Mouse (Mus musculus) layer of hippocampus, postnatal 14 days (tissue): ENCODE data around the gene Tut7. TPM values are rescaled to one million over a fixed set of nuclear protein-coding genes. Genes with fewer than 3 reads are reported as not detected.
"Not testable (repeated sequence)": the region's sequence is repeated elsewhere in the genome, so short reads cannot be mapped to it uniquely, and the experiment has no call there.

Experiments used
- DNase-seq, 2 experiments: peaks; one replicate each; pipeline ENCODE4 v3.0.0; 2021 to 2022; ENCODE audit warnings: low spot score in 2 of 2, mixed read lengths in 1 of 2
- long read RNA-seq, 2 experiments: library from polyadenylated mRNA; stranded (forward); transcript quantifications; one replicate each; pipeline ENCODE4 v2.0.0; 2021
- total RNA-seq, 2 experiments: library from RNA; stranded (reverse); gene quantifications; 2 replicates each; pipeline ENCODE4 v1.2.3; 2021

Gene Tut7
- 10 to 100 TPM; 65.5 to 67.9 TPM for total RNA-seq
- long read RNA-seq, experiment 1, full-length matches to known transcripts: 2 of 13 reads
- long read RNA-seq, experiment 1, partial matches to known transcripts: 1 of 13 reads
- long read RNA-seq, experiment 1, other reads (novel, unspliced or antisense): 10 of 13 reads
- long read RNA-seq, experiment 2, full-length matches to known transcripts: 1 of 19 reads
- long read RNA-seq, experiment 2, partial matches to known transcripts: 5 of 19 reads
- long read RNA-seq, experiment 2, other reads (novel, unspliced or antisense): 13 of 19 reads

DNA sequence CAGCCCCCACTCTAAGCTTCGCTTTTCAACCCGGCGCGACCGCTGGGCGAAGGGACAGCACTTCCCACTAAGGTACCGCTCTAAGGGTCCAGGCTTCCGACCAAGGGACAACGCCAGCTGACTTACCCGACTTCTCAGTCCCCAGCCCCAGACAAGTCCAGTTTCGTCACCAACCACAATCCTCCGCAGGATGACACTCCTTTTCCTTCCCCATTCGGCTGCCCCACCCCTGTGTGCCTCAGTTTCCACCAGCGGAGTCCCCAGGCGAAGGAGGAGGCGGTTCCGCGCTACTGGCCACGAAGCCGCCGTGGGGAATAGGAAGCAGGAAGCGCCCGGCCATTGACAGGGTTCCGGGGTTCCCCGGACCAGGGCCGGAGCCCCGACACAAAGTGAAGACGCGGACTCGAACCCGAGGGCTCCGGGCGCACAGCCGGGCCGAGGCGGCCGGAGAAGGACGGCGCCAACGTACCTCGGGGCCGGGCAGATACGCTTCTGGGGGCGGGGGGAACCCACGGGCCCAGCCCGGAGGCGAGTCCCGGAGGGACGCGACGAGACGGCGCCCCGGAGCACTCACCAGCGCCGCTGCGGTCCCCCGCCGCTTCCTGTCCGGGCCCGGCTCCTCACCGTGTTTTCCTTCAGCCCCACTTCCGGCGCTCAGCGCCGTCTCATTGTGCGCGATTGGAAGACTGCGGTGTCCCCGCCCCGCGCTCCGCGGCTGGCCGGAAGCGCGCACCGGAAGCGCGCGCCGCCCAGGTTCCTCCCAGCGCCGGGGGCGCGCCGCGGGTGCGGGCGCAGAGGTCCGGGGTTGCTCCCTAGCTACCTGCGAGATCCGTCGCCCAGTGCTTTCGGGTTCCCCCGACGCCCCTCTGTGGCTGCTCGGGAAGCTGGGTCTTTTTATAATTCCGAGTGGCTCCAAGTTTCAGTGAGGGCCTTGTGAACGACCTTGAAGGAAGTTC, at the start of gene Tut7:
Gene Tut7, minus strand, starts transcription at position 641 of the 956 bp plus-strand sequence.
- peak; percentile 89 to 94 for DNase-seq

GRCm38 (mm10) chr13:59872446-59872845, 49.5 kb upstream of the Tut7 start:
- no peak for DNase-seq

- no peak for DNase-seq
Observed at GRCm38 (mm10) chr13:59870004-59870403, 47.1 kb upstream of the Tut7 start.

- no peak for DNase-seq
Observed at GRCm38 (mm10) chr13:59868011-59868649, 45.2 kb upstream of the Tut7 start.

GRCm38 (mm10) chr13:59867103-59867502, 44.2 kb upstream of the Tut7 start:
- no peak for DNase-seq

DNA sequence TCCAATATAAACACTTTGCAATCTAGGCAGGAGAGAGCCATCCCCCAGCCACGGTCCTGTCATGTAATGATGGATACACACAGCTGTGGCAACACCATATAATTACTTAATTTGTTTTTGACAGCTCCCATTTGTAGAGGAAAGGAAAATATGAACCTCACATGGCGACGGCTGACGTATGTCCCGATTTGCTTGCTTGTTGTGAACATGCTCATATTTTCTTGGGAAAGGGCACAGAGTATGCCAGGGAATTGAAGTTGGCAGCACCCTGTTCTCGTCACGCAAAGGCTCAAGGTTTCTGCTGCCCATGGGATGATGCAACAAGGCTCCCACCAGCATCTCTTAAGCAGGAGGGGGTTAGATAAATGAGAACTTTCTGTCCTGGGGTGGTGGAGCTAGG, 36.6 kb upstream of the Tut7 start:
- DNase-seq: no peak

- peak; percentile 52 to 65 for DNase-seq
Observed at GRCm38 (mm10) chr13:59856286-59857070, 33.5 kb upstream of the Tut7 start.

GRCm38 (mm10) chr13:59853471-59853870, 30.5 kb upstream of the Tut7 start:
- DNase-seq: no peak

DNA sequence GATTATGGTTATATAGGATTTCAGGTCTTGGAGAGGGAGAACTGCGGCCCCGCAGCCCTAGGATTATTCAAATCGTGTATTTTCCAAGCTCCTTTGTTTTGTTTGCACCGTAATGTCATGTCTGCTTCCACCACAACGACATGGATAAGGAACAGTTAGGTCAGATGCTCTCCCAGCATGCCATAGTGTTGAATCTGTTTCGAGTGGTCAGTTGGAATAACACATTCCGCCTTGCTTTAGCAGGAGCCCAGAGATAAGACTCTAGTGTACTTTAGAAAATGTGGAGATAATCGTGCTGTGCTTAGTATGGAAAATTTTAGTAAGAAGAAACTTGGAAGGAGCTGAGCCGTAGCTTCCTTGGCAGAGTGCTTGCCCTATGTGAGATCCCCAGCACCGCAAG, 27.4 kb upstream of the Tut7 start:
- no peak for DNase-seq

DNA sequence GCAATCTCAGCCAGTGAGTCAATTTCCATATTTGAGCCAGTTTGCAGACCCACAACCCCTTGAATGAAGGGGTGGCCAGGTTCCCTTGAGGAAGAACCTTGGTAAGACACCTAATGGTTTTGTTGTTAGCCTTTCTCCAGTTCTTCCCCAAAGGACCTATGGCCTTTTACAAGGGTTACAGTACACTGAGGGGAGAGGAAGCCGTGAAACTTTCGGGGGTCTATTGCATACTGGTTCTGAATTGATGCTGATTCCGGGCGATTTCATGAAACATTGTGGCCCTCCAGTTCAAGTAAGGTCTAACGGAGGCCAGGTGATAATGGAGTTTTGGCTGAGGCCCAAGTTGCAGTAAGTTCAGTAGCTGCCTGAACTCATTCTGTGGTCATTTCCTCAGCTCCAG, 21.7 kb upstream of the Tut7 start:
- DNase-seq: no peak

GRCm38 (mm10) chr13:59843976-59844375, 21.0 kb upstream of the Tut7 start:
- no peak for DNase-seq

GRCm38 (mm10) chr13:59842226-59843210, 19.6 kb upstream of the Tut7 start:
- DNase-seq: peak; percentile 85 to 88

DNA sequence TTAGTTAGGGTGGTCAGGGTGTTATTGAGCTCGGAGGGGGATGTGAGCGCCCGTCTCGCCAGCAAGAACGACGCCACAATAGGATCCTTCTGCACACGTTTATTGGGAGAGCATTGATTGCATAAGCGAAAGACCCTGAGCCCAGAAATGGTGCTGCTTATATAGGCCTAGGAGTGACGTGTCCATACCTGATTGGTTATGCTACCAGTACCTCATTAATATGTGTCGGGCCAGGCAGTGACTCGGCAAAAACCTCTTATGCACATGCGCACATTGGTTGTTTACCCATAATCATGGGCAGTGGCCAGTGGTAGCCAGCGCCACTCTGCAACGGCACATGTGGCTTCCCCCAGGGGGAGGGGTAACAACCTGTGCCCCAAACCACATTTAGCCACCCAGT, 18.8 kb upstream of the Tut7 start:
- not testable (repeated sequence) for DNase-seq

DNA sequence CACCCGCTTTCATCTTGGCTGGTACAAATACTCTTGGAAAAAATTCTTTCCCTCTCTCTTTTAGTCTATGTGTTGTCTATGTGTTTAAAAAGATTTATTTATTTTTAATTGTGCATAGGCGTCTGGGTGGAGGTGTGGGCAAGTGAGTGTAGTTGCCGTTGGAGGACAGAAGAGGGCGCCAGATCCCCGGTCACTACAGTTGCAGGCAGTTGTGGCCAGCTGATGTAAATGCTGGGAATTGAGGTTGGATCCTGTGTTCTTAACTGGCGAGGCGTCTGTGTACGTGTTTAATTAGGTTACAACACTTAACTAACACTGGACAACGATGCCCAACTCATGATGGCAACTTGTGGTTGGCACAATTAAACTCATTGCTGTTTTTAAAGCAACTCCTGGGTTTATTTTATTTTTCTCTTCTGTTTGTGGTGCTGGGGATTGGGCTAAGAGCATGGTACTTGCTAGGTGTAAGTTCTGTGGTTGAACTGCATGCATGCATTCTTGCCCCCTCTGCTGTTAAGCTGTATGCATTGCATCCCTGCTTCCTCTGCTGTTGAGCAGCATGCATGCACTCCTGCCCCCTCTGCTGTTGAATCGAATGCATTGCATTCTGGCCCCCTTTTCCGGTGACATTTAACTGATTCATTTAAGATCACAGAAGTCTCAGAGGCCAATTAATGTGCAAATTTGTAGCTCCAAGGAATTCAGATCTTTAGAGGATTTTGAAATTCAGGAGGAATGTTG, 17.7 kb upstream of the Tut7 start:
- peak; percentile 72 to 89 for DNase-seq

GRCm38 (mm10) chr13:59839356-59839755, 16.4 kb upstream of the Tut7 start:
- no peak for DNase-seq

DNA sequence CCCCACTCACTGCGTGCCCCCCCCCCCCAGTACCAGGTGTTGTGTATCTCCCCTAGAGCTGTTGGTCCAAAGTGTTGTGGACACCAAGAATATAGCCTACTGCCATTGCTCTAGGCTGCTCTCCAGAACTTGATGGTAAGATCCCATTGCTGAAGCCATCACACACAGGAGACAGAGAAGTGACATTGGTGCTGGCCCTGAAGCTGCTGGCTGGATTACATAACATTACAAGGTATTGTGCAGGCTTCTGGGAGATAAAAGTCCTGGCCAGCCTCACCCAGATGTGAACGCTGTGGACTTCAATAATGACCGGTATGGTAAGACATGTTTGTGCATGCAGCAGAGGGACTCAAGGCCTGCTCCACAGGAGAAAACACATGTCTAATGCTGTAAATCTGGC, 15.5 kb upstream of the Tut7 start:
- no peak for DNase-seq

- no peak for DNase-seq
Observed at GRCm38 (mm10) chr13:59836811-59837210, 13.9 kb upstream of the Tut7 start.

DNA sequence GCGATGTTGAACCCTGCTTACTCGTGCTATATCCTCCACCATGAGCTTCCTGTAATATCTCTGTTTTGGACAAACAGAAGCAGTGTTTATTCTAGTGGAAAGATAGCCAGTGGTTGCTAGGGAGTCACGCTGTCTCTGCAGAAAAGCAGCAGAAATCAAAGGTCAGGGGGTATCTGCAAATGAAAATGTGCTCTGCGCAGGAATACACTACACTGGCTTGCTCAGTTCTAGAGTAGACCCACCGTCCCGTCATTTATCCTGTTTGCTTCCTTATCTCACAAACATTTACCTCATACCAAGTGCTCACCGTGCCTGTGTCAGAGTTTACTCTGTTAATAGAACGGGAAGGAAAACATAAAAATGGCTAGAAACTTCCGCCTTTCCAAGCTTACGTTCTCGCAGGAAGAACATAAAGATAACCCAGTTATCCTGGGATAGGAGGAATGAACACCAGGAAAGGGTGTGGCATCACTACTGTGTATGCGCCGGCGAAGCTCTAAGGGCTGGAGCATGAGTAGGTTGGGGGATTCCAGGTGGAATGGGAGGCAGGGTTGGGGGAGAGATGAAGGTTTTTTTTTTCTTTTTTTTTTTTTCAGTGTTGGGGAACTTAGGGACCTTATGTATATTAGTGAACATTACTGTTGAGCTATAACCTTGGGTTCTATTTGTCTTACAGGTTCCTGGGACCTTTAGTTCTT, 13.3 kb upstream of the Tut7 start:
- DNase-seq: no peak
